Mouse (Mus musculus) A20 (cell line): ENCODE measurements at regions not wholly inside any gene's neighbourhood (a gene's known extent, or its start where the extent isn't known, plus 50 kb on each side); places are given as distances from the start of the nearest gene placed in this dataset.
"Not testable (repeated sequence)": the region's sequence is repeated elsewhere in the genome, so short reads cannot be mapped to it uniquely, and the experiment has no call there.

ENCODE experiments used
- DNase-seq: peaks from one replicate; pipeline ENCODE4 v3.0.0-alpha.2; 2011; ENCODE audit warnings: low read depth, low spot score

- DNase-seq = no peak
Observed at GRCm38 (mm10) chr2:108032301-108033013, 742.0 kb downstream of the Kcna4 start.

- no peak for DNase-seq
Observed at GRCm38 (mm10) chr2:108033328-108034182, 743.1 kb downstream of the Kcna4 start.

- DNase-seq = no peak
Observed at GRCm38 (mm10) chr2:108034882-108035281, 744.4 kb downstream of the Kcna4 start.

GRCm38 (mm10) chr2:108042086-108042485 is 751.6 kb downstream of the Kcna4 start:
- no peak for DNase-seq

- DNase-seq = no peak
Observed at GRCm38 (mm10) chr2:108044885-108045284, 754.4 kb downstream of the Kcna4 start.

DNA sequence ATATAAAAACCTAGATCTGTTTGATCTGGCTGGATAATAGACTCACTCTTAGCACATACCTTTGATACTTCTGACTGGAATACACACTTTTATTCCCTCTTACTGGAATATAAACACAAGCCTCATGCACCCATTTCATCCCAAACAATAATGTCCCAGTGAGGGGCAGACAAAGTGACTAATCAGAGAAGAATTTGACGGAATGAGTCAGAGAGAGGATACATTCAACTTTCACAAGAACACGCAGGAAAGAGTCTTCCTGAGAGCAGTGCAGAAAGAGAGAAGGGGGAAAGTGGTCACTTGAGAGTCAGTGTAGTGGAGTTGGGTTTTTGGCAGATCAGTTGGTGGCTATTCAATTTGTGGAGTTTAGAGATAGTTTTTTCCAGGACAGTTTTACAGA is 755.6 kb downstream of the Kcna4 start:
- DNase-seq = no peak

- DNase-seq = not testable (repeated sequence)
Observed at GRCm38 (mm10) chr2:108062751-108063150, 772.3 kb downstream of the Kcna4 start.

DNA sequence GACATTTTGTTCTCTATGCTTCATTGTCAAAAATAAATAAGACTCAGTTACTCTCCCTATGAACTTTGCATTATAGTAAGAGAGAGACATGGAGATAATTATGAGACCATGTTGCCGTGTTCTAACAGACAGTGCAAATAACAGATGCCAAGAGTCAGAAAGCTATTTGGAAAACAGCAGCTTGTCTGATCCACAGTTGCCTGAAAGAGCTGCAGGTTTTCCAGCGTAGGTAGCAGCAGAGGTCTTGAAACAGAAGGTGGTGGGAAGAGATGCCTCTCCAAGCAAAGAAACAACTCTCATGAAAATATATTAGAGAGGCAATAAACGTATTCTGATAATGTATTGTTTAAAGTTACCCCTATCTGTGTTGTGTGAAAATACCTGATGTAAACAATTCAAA is 793.5 kb downstream of the Kcna4 start:
- no peak for DNase-seq

GRCm38 (mm10) chr2:108090266-108090665 is 799.8 kb downstream of the Kcna4 start:
- no peak for DNase-seq

- no peak for DNase-seq
Observed at GRCm38 (mm10) chr2:108097026-108097425, 806.6 kb downstream of the Kcna4 start.

DNA sequence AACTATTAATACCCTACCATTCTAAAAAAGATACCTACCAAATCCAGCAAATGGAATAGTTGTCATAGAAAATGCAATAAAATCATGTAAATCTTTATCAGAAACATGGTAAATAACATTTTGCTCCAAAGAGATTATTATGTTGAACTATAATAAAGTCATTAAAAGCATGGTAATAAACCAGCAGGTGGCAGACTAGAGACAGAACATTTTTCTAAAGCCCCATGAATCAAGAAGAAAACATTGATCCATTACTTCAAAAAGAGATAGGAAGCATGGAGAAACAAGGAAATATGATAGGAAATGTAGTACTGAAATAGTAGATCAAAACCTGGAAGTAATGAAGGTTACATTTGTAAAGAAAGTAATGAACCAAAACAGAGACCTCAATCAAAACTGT is 819.7 kb downstream of the Kcna4 start:
- no peak for DNase-seq

GRCm38 (mm10) chr2:108145694-108146093 is 855.3 kb downstream of the Kcna4 start:
- no peak for DNase-seq

DNA sequence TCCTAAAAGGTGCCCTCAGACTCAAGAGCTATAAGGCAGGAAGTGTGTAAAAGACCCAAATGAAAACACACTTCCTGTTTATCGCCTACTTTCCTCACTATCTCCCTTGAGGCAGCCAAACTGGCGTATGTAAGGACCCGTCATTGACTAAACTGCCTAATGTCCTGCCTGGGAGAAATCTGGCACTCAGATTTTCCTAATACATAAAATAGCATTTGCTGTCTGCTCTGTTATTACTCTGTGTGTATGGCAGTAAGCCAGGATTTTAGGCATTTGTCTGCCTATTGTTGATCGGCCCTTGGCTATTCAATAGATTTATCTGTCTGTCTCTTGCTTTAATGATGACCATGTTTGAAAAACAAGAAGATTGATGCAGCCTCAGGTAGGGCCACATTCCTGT is 857.8 kb downstream of the Kcna4 start:
- no peak for DNase-seq

DNA sequence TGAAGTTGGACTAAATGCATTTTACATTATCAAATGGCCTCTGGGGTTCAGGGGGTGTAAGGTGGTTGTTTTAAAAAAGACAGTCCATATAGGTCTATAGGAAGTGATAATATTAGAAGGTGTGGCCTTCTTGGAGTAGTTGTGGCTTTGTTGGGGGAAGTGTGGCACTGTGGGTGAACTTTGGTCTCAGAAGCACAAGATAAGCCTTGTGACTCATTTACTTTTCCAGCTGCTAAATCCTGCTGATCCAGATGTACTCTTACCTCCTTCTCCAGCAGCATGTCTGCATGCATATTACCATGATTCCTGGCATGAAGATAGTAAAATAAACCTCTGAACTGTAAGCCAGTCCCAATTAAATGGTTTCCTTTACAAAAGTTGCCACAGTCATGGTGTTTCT is 865.8 kb downstream of the Kcna4 start:
- DNase-seq = no peak

DNA sequence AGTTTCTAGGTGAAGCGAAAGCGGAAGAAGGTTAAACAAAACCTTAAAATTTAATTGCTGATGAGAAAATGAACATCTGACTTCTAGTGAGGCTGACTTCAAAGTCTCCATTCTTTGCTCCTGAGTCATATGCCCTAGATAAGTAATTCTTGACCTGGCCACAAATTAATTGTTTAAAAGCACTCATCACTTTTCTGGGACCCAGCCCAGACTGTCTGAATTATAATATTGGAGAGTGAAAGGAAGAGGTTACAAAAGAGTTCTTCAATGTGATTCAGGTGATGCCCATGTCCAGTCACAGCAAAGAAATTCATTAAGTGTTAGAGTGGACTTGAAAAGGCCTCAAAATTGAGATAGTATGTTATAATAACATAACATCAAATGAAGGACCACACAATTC is 867.3 kb downstream of the Kcna4 start:
- DNase-seq = no peak

DNA sequence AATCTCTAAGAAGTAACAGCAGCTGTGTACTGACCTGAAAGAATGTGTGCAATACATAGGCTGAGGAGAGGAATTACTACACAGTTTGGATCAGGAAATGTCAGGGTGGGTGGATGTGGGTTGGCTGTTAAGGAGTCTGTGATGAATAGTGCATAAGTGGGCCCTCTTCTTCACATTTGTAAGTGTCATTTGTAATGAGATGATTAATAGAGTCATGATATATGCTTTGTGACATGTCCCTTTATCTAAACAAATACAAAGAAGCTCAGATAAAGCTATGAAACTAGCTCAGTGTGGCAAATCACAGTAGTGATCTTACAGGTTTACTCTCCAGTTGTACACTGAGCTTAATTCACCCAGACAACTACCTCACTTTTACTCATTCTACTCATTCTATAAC is 867.9 kb downstream of the Kcna4 start:
- no peak for DNase-seq

- no peak for DNase-seq
Observed at GRCm38 (mm10) chr2:108160865-108161264, 870.4 kb downstream of the Kcna4 start.

- DNase-seq = no peak
Observed at GRCm38 (mm10) chr2:108165085-108165484, 874.6 kb downstream of the Kcna4 start.
